ENCODE assay signal across 19 mouse cellular contexts in genomic region chr14:39944708-39945107, GRCm38 (mm10).
"Had no signal": no experiment of that assay in that cellular context is flagged by ENCODE, and none has a peak within 500 bp of the region (broad histone marks: within the 10 kb centered on the region; RNA-seq: fewer than 3 reads in every experiment).

No protein-coding gene starts in this region.

- H3K4me2 ChIP-seq: liver, embryonic 13.5 days; midbrain, embryonic 12.5 days; midbrain, embryonic 15.5 days; neural tube, embryonic 12.5 days; neural tube, embryonic 15.5 days had no signal

- H3K9me3 ChIP-seq: liver, embryonic 13.5 days; midbrain, embryonic 12.5 days; midbrain, embryonic 15.5 days; neural tube, embryonic 12.5 days; neural tube, embryonic 15.5 days had no signal

- H3K9ac ChIP-seq: liver, embryonic 13.5 days; midbrain, embryonic 12.5 days; midbrain, embryonic 15.5 days; neural tube, embryonic 12.5 days; neural tube, embryonic 15.5 days had no signal

- H3K4me1 ChIP-seq: liver, embryonic 13.5 days; midbrain, embryonic 12.5 days; midbrain, embryonic 15.5 days; neural tube, embryonic 12.5 days; neural tube, embryonic 15.5 days had no signal

- ATAC-seq: midbrain, embryonic 15.5 days had no signal

- H3K4me3 ChIP-seq: layer of hippocampus, adult 2 months; liver, embryonic 13.5 days; midbrain, embryonic 12.5 days; midbrain, embryonic 15.5 days; neural tube, embryonic 12.5 days; neural tube, embryonic 15.5 days had no signal

- H3K27ac ChIP-seq: kidney, postnatal 0 days; layer of hippocampus, adult 2 months; liver, embryonic 13.5 days; macrophage; midbrain, embryonic 12.5 days; midbrain, embryonic 15.5 days; neural tube, embryonic 12.5 days; neural tube, embryonic 15.5 days; stomach, postnatal 0 days had no signal

- H3K36me3 ChIP-seq: liver, embryonic 13.5 days; midbrain, embryonic 12.5 days; midbrain, embryonic 15.5 days; neural tube, embryonic 12.5 days; neural tube, embryonic 15.5 days had no signal

- H3K27me3 ChIP-seq: liver, embryonic 13.5 days; midbrain, embryonic 12.5 days; midbrain, embryonic 15.5 days; neural tube, embryonic 12.5 days; neural tube, embryonic 15.5 days had no signal

- DNase-seq: kidney, postnatal 25 days; layer of hippocampus, adult 9-11 months; liver, embryonic 13.5 days; lung, adult 2 months; lung, postnatal 14 days; right cerebral cortex, adult 18-20 months; right cerebral cortex, postnatal 14 days; right cerebral cortex, postnatal 4 days; thymus, adult 2 months; thymus, postnatal 14 days; thymus, postnatal 4 days had no signal
